Mouse (Mus musculus) cerebellum, postnatal 10 days (tissue): ENCODE results near the gene Armc10.
A peak's percentile ranks its signal among the peaks of the same experiment; 100 is the strongest.

ENCODE experiments used
- DNase-seq, 2 experiments: peaks; one replicate each; pipeline ENCODE4 v3.0.0; 2021; ENCODE audit warnings: mixed read lengths in 2 of 2

Gene Armc10

DNA sequence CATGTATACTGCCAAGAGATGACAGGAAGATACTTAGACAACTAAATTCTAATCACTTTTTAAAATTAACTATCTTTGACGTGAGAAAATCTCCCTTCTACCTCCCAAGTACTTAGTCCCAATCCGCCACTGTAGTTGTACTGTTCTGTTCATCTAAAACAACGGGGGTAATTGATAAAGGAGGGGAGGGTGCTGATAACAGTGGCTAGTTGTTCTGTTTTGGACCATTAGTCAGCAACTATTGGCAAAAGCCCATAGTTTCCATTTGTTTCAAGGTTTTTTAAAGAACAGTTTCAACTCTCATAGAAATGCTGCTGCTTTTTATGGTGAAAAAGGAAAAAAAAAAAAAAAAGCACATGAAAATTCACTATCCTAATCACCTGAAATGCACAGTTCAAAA, 58.1 kb downstream of the Armc10 start:
- DNase-seq: no peak

GRCm38 (mm10) chr5:21706546-21706945, 60.9 kb downstream of the Armc10 start:
- no peak for DNase-seq

- peak; percentile 47 to 55 for DNase-seq
Observed at GRCm38 (mm10) chr5:21708011-21708410, 62.4 kb downstream of the Armc10 start.
